Mouse (Mus musculus) c-Kit-positive CD71-negative TER-119-negative erythroid progenitor cells, embryonic 14.5 days (primary cell): ENCODE data around the gene Krtap19-9b.

Source experiments
- DNase-seq: peaks from one replicate; pipeline ENCODE4 v3.0.0-alpha.2; 2013; ENCODE audit warnings: low read depth

Gene Krtap19-9b

GRCm38 (mm10) chr16:88932165-88932564, at the start of gene Krtap19-9b:
TSS of gene Krtap19-9b (minus strand) at chr16:88932265.
- DNase-seq, result no peak

GRCm38 (mm10) chr16:88962773-88963172, 30.7 kb upstream of the Krtap19-9b start, which contains the start of gene Krtap16-3:
TSS of gene Krtap16-3 (minus strand) at chr16:88962873.
- DNase-seq, result no peak

- DNase-seq, result no peak
Measured at GRCm38 (mm10) chr16:88941106-88941505, 9.0 kb upstream of the Krtap19-9b start.

GRCm38 (mm10) chr16:88938252-88938651, 6.2 kb upstream of the Krtap19-9b start:
- DNase-seq, result peak; percentile 4

GRCm38 (mm10) chr16:88896357-88896756, 35.7 kb downstream of the Krtap19-9b start, which contains the start of gene Krtap19-5:
TSS of gene Krtap19-5 (minus strand) at chr16:88896457.
- no peak for DNase-seq

GRCm38 (mm10) chr16:88886870-88887269, 45.2 kb downstream of the Krtap19-9b start:
- DNase-seq, result no peak

- DNase-seq, result no peak
Measured at GRCm38 (mm10) chr16:88884989-88885388, 47.1 kb downstream of the Krtap19-9b start, which contains the start of gene Krtap19-4. TSS of gene Krtap19-4 (minus strand) at chr16:88885089.
